Mouse (Mus musculus): Measurements from ENCODE around the gene Fam161b. TPM values are rescaled to one million over a fixed set of nuclear protein-coding genes. Genes with fewer than 3 reads are reported as not detected.

Fam161b gene
- 10.8 and 10.9 TPM in 2 replicates for polyA plus RNA-seq (2012; rRNA removed)

GRCm38 (mm10) chr12:84361555-84362489, at the start of gene Fam161b, which contains the start of gene Coq6:
Fam161b (minus strand) TSS chr12:84361833.
Coq6 (plus strand) TSS chr12:84361657.
- under 1% methylated on average over 51 of the region's 51 CpGs for whole genome bisulfite sequencing
- Histone ChIP-seq H3K4me3 (replicated peaks; ENCODE audit: insufficient read depth, low read depth, low read length) (peak within 1 kb of the TSS; percentile 98), H3K4me1 (ENCODE audit: control insufficient read depth, insufficient read depth, low read length) (peaks cover 4% of the 10 kb centered on the region; the same call in 1 of the 2 replicates), H3K27ac (ENCODE audit: insufficient read depth, low read length) (peak within 1 kb of the TSS; percentile 24; the same call in 1 of the 2 replicates), H3K27me3 (ENCODE audit: control insufficient read depth, insufficient read depth, low read length) (no peaks in the 10 kb centered on the region)
- DNase-seq: peak; percentile 92 to 98
- TF ChIP-seq POLR2A (IDR thresholded peaks at IDR 0.05; ENCODE audit: borderline replicate concordance, insufficient read depth, low read length) (peak; percentile 51; the same call in 1 of the 2 replicates), CTCF (IDR thresholded peaks at IDR 0.05; ENCODE audit: borderline replicate concordance, insufficient read depth, low read depth, low read length) (no peak)

- 1% methylated on average over 63 of the region's 63 CpGs for WGBS
- H3K27ac ChIP-seq (ENCODE audit: insufficient read depth, low read length): peak within 1 kb of the TSS; percentile 83
- DNase-seq: peak; percentile 94 to 95
- H3K4me3 ChIP-seq (replicated peaks; ENCODE audit: insufficient read depth, low read depth, low read length): peak within 1 kb of the TSS; percentile 80
- TF ChIP-seq POLR2A (IDR thresholded peaks at IDR 0.05; ENCODE audit: borderline replicate concordance, insufficient read depth, low read length) (peak; percentile 64; the same call in 1 of the 2 replicates), CTCF (IDR thresholded peaks at IDR 0.05; ENCODE audit: borderline replicate concordance, insufficient read depth, low read depth, low read length) (no peak)
- no peaks in the 10 kb centered on the region; the same call in 1 of the 2 replicates for H3K4me1 ChIP-seq (ENCODE audit: control insufficient read depth, insufficient read depth, low read length)
- H3K27me3 ChIP-seq (ENCODE audit: control insufficient read depth, insufficient read depth, low read length): no peaks in the 10 kb centered on the region
Measured at GRCm38 (mm10) chr12:84408819-84409507, 47.3 kb upstream of the Fam161b start, which contains the start of the genes Entpd5 and Bbof1. Entpd5 (minus strand) TSS chr12:84409029. Bbof1 (plus strand) TSS chr12:84409071.

DNA sequence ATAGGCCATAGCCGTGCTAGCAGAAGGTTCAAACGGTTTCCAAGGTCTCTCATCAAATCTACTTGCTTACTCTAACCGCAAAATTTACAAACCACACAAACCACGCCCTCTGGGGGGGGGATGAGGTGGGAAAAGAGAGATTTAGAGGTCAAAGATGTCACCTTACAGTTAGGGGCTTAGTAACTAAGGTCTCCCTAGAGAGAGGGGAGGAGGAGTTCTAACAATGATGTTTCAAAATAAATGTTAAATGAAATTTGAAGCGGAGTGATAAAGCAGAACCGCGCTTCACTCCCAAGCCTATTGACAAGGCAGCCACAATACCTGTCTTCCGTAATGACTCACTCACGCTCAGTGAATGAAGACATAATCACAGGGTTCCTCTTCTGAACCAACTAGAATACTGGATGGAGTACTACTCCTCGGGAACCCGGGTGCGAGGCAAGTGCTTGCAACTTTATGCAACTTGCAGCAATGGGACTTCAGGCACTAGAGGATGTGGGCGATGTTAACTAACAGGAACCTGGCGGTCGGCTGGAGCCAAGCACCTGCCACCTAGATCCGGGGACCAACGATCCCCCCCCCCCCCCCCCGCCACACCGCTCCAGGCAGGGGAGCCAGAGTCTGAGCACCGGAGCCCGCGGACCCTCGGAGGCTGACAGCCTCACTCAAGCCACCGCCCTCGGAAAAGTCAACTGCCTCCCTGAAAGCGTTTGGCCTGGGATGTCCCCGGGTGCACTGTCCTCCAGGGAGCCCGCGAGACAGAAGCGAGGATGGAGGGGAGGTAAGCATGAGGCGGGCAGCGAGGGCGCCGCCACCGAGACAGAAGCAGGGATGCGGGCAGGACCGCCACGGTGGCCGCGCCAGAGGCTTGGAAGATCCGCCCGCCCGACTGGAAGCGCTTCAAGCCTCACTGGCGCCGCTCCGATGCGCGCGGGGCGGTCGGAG, 46.5 kb upstream of the Fam161b start:
- Histone ChIP-seq H3K27me3 (ENCODE audit: control insufficient read depth, insufficient read depth, low read length) (no peaks in the 10 kb centered on the region), H3K27ac (ENCODE audit: insufficient read depth, low read length) (peak overlapping the region; percentile 83), H3K4me1 (ENCODE audit: control insufficient read depth, insufficient read depth, low read length) (no peaks in the 10 kb centered on the region; the same call in 1 of the 2 replicates), H3K4me3 (replicated peaks; ENCODE audit: insufficient read depth, low read depth, low read length) (peak overlapping the region; percentile 80)
- under 1% methylated on average over 52 of the region's 52 CpGs for WGBS
- peak; percentile 26 to 49 for DNase-seq
- TF ChIP-seq POLR2A (IDR thresholded peaks at IDR 0.05; ENCODE audit: borderline replicate concordance, insufficient read depth, low read length) (no peak), CTCF (IDR thresholded peaks at IDR 0.05; ENCODE audit: borderline replicate concordance, insufficient read depth, low read depth, low read length) (0 out of 2 replicates have a peak, but pooled peaks have one; percentile 2)

DNA sequence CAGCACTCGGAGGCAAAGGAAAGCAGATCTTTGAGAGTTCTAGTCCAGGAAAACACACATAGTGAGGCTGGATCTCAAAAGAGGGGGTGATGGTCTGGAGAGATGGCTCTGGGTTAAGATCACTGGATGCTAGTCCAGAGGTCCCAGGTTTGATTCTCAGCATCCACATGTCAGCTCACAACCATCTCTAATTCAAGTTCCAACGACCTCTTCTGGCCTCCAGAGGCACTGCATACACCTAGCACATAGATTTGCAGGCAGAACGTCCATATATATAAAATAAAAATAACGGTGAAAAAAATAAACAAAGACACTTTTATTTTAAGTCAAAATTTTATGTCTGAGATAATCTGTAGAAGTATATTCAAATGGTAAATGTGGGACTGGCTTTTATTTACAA, 45.6 kb upstream of the Fam161b start:
- 70% methylated on average over 4 of the region's 4 CpGs for WGBS
- Histone ChIP-seq H3K27me3 (ENCODE audit: control insufficient read depth, insufficient read depth, low read length) (no peaks in the 10 kb centered on the region), H3K4me1 (ENCODE audit: control insufficient read depth, insufficient read depth, low read length) (no peaks in the 10 kb centered on the region; the same call in 1 of the 2 replicates), H3K4me3 (replicated peaks; ENCODE audit: insufficient read depth, low read depth, low read length) (no peak overlapping the region), H3K27ac (ENCODE audit: insufficient read depth, low read length) (no peak overlapping the region)
- TF ChIP-seq POLR2A (IDR thresholded peaks at IDR 0.05; ENCODE audit: borderline replicate concordance, insufficient read depth, low read length): no peak
- TF ChIP-seq CTCF (IDR thresholded peaks at IDR 0.05; ENCODE audit: borderline replicate concordance, insufficient read depth, low read depth, low read length): no peak
- no peak for DNase-seq

DNA sequence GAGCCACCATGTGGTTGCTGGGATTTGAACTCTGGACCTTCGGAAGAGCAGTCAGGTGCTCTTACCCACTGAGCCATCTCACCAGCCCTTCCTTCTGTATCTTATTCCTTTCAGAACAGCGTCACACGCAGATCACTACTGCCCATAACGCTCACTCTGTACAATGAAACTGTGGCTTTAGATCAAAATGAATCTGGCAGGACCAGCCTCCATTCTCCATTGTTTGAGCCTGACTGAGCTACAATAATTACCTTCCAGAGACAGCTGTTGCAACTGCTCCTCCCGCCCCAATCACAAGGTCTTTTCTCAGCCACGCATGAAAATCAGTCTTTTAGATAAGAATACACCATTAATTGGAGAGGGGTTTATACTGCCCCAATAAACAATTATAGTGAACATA, 42.9 kb upstream of the Fam161b start:
- 73% methylated on average over 6 of the region's 6 CpGs for WGBS
- no peak for DNase-seq
- H3K27me3 ChIP-seq (ENCODE audit: control insufficient read depth, insufficient read depth, low read length): no peaks in the 10 kb centered on the region
- TF ChIP-seq POLR2A (IDR thresholded peaks at IDR 0.05; ENCODE audit: borderline replicate concordance, insufficient read depth, low read length): no peak
- TF ChIP-seq CTCF (IDR thresholded peaks at IDR 0.05; ENCODE audit: borderline replicate concordance, insufficient read depth, low read depth, low read length): no peak
- H3K27ac ChIP-seq (ENCODE audit: insufficient read depth, low read length): no peak overlapping the region
- no peaks in the 10 kb centered on the region; the same call in 1 of the 2 replicates for H3K4me1 ChIP-seq (ENCODE audit: control insufficient read depth, insufficient read depth, low read length)
- no peak overlapping the region for H3K4me3 ChIP-seq (replicated peaks; ENCODE audit: insufficient read depth, low read depth, low read length)

DNA sequence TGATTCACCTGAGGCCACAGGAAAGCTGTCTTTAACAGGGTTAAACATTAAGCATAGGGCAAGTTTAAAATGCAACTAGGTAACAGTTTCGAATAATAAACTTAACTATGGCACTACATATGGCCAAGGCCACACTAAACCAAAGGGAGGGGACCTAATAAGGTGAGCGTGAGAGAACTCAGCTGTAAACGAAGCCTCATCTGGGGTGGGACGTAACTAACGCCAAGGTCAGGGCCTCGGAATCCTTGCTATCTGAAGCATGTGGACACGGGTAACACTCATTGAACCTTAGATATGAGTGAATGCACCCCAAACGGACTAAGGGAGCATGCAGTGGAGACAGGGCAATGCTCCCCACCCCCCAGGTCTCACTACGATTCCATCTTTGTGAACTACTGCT, 41.3 kb upstream of the Fam161b start:
- WGBS: 78% methylated on average over 9 of the region's 9 CpGs
- Histone ChIP-seq H3K27me3 (ENCODE audit: control insufficient read depth, insufficient read depth, low read length) (no peaks in the 10 kb centered on the region), H3K27ac (ENCODE audit: insufficient read depth, low read length) (no peak overlapping the region), H3K4me1 (ENCODE audit: control insufficient read depth, insufficient read depth, low read length) (no peaks in the 10 kb centered on the region), H3K4me3 (replicated peaks; ENCODE audit: insufficient read depth, low read depth, low read length) (no peak overlapping the region)
- TF ChIP-seq POLR2A (IDR thresholded peaks at IDR 0.05; ENCODE audit: borderline replicate concordance, insufficient read depth, low read length) (no peak), CTCF (IDR thresholded peaks at IDR 0.05; ENCODE audit: borderline replicate concordance, insufficient read depth, low read depth, low read length) (no peak)
- no peak for DNase-seq

All from cerebellum, adult 2 months (tissue).